Mouse (Mus musculus): ENCODE data around the gene Lrrc63.

Gene Lrrc63

DNA sequence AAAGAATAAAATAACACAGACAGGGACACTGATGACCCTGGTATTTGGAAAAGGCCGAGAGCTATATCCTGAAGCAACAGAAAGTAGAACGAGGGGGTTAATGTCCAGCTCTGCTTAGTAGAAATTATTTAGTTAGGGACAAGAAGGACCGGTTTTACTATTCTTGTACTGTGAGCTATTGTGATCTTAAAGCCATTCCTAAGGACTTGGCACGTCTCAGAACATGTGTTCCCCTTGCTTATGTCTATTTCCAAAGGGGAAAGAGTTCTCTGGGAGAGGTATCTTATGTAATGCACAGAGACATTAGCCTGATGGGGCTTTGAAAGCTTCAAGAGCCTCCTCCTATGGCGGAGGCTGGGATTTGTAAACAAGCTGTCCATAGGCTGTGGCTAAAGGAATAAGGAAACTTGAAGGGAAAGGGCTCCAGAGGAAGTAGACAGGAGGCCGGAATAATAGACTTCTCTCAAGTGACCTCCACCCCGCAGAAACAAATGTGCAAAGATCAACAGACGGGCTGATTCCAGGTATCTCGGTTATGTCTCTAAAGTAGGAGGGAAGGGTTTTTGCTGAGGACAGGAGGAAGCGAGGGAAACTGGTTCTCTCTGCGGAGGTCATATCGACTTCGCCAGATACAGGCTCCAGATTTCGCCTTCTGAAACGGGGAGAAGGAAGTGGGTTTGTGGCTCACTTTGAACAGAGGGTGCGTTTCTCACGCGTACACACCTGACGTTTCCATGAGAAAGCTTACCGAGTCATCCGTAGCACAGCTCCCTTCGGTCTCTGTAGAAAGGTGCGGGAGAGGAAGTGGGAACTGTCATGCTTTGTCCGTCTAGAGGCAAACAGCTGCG is 5.7 kb upstream of the Lrrc63 start:
- no peak for DNase-seq

DNA sequence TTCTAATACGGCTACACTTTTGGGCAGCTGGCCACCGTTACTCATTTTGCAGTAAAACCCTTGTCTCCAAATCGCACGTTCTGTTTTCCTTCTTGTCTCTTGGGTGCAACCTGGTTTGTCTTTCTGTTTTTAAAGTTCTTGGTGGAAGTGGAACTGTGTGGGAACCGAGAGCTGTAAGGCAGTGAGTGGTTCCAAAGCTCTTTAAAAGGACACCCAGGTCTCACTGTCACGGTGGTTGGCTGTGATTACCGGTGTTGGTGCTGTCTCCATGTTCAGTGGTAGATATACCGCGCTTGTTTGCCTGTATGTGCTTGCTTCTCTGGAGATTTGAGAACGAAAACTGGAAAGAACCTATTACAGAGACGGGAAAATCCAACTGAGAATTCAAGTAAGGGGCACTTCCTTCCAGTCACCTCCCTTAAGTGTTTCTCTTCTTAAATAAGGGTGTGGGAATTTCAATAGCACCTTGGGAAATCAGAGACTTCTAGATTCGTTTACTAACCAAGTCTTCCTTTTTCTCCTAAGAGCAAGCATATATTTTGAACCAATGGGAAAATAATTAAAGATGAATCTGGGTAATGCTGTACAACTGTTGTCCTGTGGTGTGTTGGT is 749 bp upstream of the Lrrc63 start:
- no peak for DNase-seq

DNA sequence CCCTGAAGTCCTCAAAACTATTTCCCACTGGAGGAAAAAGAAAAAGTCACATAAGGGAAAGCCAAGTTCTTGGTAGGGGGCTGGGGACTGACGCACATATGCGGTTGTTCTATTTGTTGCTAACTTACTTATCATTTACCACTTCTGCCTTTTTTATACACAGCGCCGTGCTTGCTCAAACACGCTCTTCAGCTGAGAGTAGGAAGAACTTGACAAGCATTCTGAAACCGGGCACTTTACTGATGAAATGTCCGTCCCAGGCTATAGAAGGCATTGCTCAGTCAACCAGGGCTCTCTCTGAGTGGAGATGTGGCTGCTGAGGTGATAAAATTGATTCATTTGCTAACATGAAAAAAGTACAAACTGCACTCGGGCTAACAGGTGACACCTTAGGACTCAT is 9.0 kb downstream of the Lrrc63 start:
- no peak for DNase-seq

DNA sequence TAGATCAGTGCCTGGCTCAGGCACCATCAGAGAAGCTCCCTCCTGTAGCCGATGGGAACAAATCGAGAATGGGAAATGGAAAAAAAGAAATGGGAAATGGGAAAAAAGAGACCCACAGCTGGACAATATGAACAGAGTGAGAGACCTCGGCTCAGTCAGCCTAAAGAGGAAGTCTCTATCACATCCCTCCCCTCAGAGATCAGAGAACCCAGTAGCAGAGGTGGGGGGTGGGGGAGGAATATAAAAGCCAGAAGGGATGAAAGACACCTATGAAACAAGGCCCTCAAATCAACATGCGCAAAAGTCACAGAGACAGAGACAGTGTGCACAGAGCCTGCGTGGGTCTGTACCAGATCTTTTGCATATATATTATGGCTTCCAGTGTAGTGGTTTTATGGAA is 27.7 kb downstream of the Lrrc63 start:
- DNase-seq, result no peak

DNA sequence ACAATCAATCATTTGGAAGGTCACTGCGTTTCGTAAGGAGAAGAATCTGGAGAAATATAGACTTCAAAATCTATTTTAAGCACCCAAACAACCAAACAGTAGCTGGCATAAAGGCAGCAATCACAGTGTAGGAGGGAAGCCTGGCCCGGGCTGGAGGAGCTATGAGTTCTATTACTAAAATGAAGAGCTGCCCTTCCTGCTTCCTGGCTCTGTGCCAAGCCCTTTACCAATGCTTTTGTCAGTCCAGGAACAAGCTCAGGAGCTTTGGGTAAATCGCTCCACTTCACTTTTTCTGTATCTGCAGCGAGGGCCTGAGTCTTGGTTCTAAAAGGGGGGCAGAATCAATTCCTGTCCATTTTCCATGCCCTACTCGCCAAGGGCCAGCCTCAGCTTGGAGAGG is 52.7 kb downstream of the Lrrc63 start:
- no peak for DNase-seq

DNA sequence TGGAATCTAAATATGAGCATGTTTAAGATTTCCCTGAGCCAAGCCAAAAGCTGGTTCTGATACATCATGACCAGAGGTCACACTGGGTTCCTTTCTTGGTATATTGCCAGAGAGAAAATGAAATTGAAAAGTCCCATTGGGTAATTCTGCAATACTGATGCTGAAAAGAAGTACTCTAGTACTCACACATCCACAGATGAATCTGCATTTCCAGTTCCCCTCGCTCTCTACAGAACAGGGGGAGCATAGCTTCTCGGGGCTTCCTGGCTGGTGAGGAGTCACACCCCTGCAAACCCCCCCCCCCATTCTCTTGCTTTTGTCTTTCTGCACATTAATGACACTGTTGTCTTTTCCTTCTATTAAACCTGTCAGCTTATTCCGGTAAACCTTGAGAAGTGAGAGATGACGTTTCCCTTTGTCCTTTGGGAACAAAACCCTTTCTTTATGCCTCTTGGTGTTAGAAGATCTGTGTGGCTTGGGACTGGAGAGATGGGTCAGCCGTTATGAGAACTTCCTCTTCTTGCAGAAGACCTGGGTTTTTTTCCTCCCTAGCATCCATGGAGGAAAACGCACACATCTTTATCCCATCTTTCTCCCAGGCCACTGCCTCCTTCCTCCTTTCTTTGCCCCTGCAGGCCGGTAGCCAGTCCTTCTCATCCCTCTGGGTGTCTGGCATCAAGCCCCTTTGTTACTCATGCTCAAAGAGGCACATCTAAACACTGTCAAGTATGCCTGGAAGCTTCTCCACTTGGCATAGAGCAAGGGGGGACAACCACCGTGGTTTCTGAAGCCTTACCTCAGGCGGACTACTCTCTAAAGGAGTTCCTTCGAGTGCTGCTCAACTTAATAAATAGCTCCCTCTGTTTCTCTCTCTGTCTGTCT is 55.1 kb downstream of the Lrrc63 start:
- no peak for DNase-seq

DNA sequence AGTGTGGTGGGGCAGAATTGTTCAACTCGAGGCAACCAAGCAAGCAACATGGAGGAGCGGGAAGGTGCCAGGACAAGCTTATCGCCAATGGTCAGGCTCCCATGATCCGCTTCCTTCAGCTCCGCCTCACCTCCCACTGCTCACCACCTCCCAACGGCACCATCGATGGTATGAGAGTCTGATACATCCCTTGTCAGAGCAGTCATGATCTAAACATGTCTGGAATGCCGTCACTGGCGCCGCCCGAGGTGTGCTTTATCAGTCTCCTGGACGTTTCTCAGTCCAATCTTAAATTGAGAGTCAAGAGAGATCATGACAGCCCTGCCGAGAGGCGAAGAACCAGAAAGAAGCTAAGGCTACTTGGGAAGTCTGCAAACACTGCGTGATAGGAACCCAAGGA is 59.6 kb downstream of the Lrrc63 start:
- no peak for DNase-seq

DNA sequence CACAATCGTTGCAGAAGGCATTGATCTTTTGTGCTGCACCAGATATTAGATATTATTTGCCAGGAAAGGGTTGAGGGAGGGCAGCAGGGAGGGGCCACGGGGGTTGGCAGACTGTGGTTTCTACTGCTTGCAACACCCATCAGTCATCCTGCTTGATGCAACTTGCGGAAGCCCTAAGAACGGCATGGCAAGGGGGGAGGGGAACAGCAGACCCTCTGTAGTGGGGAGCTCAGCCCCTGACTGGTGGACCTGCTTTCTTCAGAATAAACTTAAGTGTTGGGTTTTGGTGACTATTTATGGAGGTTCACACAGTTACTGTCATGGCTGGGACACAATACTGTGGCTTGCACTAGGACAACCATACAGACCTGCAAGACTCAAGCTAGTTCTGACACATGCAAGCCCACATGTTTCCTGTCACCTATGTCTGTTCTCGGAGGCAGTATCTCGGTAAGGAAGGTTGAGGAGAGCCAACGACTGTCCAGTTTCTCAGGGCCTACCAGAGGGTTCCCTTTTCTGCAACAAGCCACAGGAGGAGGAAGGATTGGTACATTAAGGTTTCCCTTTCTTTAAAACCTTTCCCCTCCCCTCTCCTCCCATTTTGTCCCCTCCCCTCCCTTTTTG is 61.2 kb downstream of the Lrrc63 start:
- no peak for DNase-seq

DNA sequence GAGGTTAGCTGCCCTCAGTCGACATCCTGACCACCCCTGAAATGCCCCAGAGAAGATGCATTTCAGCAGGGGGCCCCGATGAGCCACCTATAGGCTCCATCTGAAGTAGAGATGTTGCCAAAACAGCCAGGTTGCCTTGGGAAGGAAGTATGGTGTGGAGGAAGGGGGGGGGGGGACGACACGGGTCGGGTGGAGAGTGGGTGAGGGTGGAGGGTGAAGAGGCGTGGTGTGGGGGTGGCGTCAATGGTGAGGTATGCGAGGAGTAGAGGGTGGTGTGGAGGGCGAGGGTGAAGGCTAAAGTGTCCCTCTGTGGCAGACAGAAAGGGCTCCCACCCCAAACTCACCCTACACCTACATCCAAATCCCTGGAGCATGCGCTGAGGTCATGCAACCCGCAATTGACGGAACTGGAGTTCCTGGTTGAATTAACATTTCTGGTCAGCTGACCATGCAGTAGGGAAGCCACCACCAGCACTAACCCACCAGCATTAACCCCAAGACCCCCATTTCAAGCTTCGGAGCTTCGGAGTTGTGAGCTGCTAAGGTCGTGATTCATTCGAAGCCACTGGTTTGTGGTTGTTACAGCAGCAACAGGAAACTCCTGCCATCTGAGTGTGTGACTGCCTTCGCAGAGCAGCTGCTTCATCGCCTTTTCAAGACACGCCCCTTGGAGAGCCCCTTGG is 62.1 kb downstream of the Lrrc63 start:
- no peak for DNase-seq

DNA sequence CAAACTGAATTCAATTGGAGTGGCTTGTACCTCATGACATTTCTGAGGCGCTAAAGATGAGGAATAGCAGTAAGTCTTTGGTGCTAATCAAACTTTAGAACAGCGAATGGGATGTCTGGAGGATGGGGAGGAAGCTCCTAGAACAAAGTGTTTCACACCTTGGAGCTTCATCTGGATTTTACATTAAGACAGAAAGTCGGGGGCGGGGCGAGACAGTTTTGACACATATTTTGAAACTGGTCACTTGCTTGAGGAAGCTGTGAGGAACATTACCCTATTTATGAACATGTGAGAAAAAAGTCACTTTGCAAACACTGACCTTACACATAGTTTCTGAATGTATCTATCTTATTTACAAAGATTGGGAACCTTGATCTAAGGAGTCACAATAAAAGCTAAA is 65.5 kb downstream of the Lrrc63 start:
- DNase-seq, result no peak

DNA sequence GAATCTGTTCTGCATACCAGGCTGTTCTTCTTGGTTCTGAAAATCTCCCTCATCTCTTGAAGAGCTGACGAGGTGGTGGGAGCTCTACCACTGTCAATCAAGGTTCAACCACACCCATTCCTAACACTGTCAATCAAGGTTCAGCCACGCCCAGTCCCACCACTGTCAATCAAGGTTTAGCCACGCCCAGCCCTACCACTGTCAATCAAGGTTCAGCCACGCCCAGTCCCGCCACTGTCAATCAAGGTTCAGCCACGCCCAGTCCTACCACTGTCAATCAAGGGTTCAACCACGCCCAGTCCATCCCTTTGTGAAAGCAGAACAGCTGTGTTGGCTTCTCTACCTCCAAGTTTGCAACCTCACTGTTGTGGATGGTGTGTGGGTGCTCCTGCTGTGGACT is 66.2 kb downstream of the Lrrc63 start:
- DNase-seq, result no peak

DNA sequence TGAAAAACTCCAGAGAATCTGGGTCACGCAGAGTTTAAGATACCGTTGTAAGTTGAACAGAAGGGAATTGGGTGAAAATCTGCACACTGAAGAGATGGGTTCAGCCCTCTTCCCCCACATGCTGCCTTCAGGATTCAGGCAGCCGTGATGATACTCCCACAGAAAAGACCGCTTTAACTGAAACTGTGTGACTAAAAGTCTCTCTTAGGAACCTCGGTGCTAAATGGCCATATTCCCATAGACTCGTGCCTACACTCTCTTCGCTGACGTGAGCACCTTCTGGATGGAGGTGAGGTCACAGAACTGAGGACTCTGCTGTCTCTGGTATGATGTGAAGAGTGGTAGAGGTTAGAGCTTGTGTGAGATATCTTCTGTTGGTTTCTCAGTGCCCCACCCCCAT is 66.7 kb downstream of the Lrrc63 start:
- peak; percentile 6 for DNase-seq

DNA sequence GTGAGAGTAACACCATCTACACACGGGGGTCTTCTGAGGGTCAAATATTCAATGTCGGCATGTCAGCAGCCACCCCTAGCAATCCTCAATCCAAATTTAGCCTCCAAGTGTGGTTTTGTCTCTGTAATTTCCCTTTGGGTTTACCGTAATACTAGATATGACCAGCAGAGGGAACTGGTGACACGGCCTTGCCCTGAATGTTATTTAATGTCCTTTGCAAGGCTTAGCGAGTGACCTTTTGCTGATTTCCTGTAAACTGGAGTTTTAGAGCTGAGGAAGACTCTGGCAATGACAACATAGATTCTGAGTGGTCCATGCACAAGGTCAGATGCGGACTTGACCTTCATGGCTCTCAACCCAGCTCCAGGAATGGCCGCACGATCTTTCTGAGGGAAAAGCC is 70.1 kb downstream of the Lrrc63 start:
- no peak for DNase-seq

DNA sequence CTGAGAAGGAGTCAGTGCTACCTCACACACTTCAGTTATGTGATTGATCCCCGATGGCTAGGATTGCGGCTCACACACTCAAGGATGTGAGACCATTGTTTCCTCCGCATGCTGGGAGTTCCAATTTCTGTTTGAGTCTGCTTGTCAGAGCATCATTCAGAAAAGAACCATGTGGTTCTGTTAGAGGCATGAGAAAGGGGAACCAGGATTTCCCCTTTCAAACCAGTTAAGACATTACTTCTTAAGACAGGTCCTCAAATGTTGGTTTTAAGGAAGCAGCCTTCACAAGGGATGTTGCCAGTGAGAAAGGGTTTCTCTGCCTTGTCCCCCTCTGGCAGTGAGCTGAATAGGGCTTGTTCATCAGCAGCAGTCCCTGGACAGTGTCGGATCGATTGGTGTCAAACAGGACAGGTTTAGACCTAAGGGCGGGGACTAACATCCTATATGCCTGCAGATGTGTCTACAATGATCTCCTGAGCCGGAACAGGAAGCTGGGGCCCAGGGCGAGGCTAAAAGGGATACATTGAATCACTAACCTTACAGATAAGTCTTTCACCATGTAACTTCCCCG is 73.7 kb downstream of the Lrrc63 start:
- DNase-seq, result no peak

DNA sequence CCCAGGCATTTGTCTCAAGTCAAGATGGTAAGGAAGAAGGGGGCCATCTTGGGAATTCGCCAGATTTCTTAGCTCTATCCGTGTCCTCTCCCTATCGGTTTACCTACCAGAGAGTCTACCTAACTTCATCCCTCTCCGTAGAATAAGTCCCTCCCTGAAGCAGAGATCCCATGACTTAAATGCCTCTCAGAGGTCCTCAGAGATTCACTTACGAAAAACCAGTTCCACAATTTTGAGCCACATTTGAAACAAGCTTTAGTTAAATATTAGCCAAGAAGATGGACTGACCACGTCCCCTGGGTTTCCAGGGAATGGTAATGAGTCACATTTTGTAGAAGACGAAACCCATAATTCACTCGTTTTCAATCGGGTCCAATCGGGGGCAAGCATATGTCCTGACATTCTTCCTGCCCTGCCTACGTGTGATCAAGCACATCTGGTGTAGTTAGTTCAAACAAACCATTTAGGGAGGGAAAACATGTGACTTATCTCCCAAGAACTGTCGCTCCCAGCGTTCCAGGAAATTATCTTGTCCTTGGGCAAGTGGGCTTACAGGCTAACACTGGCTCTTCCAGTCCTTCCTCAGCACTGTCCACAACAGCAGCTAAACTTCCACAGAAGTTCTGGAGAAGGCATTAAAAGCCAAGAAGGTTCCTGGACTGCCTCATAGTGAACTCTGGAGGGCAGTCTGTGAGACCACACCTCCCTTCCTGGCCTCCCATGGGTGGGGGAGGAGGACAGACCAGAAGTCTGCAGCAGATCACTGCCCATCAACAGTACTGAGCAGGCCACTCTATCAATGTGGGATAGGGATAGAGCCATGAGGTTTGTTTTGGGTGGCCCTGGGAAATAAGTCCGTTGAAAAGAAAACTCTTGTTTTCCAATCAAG is 76.0 kb downstream of the Lrrc63 start:
- DNase-seq, result no peak

DNA sequence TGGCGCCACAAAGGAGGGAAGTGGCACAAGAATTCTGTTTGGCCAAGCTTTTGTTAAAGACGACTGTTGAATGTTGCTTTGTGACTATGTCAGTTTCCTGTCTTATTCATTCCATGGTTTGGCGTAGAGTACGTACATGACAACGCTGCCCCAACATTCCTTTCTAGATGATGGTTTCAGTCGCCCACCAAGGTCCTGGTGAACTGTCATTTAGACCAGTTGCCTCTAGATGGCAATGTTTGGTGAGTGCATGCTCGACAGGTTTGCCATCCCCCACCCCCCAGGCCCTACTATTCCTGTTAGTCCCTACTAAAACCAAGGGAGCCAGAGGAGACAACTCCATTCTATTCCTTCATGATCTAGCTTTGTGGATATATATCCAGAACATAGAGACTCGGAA is 78.2 kb downstream of the Lrrc63 start:
- DNase-seq, result no peak

DNA sequence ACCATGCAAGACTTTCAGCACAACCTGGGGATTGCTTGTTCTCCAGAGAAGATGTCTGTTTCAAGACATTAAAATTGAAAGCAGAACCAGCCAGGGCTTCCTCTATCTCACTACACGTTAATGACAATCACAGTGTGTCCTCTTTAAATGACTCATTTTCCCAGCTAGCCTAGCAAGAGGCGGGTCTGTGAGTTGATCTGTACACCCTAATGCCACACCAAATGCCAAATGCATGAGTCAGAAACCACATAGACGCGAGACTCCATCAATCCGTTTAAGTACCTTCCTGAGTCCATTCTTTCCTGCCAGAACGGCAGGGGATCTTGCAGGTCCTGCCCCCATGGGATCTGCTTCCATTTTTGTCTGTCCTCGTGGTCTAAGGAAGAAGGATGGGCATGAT is 85.5 kb downstream of the Lrrc63 start:
- DNase-seq, result no peak

DNA sequence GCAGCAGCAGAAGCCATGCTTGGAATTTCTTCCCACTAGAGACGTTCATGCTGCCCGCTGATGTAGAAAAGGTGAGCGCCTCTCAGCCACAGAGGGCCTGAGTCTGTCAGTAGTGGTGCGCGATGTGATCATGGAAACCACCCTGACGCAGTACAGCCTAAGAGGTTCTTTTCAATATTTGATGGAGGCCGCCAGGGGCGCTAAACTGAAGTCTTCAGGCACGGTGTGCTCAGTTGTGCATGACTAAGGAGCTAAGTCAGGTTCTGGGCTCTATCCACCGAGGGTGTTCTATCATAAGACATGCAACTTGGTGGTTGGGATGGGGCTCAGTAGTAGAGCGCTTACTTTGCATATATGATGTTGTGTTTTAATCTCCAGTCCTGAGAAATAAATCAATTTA is 95.2 kb downstream of the Lrrc63 start:
- no peak for DNase-seq
